11 mouse cellular contexts compared by ENCODE assay signal in the genomic region with DNA sequence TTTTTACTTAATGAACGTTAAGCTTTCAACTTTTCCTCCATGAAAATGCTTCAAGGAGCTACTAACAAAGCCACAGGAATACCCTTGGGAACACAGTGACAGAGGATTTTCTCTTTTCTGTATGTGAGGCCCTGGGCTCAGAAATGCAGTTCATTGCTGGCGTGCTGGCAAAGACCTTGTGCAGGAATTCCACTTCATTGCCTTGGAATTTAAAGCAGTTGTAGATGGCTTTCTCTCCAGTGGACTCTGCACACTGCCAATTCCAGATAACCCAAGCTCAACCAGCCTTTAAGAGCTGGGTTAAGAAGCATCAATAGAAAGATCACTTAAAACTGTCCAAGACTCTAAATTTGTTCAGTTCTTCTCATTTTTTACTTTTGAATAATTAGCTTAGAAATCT. TPM values are rescaled to one million over a fixed set of nuclear protein-coding genes. Genes with fewer than 3 reads are reported as not detected.
DNase-seq lines count a peak whose midpoint lies in the region; ATAC-seq and TF ChIP-seq lines count a peak whose summit lies in the region.
"Had no signal": no experiment of that assay in that cellular context is flagged by ENCODE, and none has a peak within 500 bp of the region (broad histone marks: within the 10 kb centered on the region; RNA-seq: fewer than 3 reads in every experiment).

No protein-coding gene starts in this region.

- TF ChIP-seq POLR2A in cerebellum, adult 2 months (IDR thresholded peaks at IDR 0.05; ENCODE audit: borderline replicate concordance, insufficient read depth, low read length) = no peak
- no peak for TF ChIP-seq POLR2A in brain, embryonic 14.5 days (IDR thresholded peaks at IDR 0.05; ENCODE audit: borderline replicate concordance, extremely low read depth, insufficient read depth, insufficient read length, poor library complexity, severe bottlenecking)

- H3K4me2 ChIP-seq in kidney, embryonic 15.5 days = no peak overlapping the region
- H3K4me2 ChIP-seq in lung, postnatal 0 days (replicated peaks; ENCODE audit: low read depth, low read length) = no peak overlapping the region
- no peak overlapping the region for H3K4me2 ChIP-seq in forebrain, embryonic 13.5 days
- H3K4me2 ChIP-seq in forebrain, embryonic 16.5 days (ENCODE audit: low read length) = no peak overlapping the region
- H3K4me2 ChIP-seq: neural tube, embryonic 15.5 days; stomach, embryonic 15.5 days had no signal

- peaks cover 6% of the 10 kb centered on the region; the same call in 1 of the 2 replicates for H3K4me1 ChIP-seq in cerebellum, adult 2 months (ENCODE audit: control insufficient read depth, insufficient read depth, low read length)
- H3K4me1 ChIP-seq in kidney, embryonic 15.5 days = no peaks in the 10 kb centered on the region
- no peaks in the 10 kb centered on the region for H3K4me1 ChIP-seq in lung, postnatal 0 days (ENCODE audit: insufficient read depth, low read depth, low read length)
- no peaks in the 10 kb centered on the region for H3K4me1 ChIP-seq in forebrain, embryonic 13.5 days
- no peaks in the 10 kb centered on the region for H3K4me1 ChIP-seq in forebrain, embryonic 16.5 days (replicated peaks; ENCODE audit: control insufficient read depth, insufficient read depth, low read length)
- H3K4me1 ChIP-seq: neural tube, embryonic 15.5 days; stomach, embryonic 15.5 days had no signal

- H3K36me3 ChIP-seq in kidney, embryonic 15.5 days = peaks cover 94% of the 10 kb centered on the region
- H3K36me3 ChIP-seq in lung, postnatal 0 days (ENCODE audit: insufficient read depth, low read length) = peaks cover 19% of the 10 kb centered on the region
- H3K36me3 ChIP-seq in forebrain, embryonic 13.5 days (ENCODE audit: poor library complexity, severe bottlenecking) = peaks cover 92% of the 10 kb centered on the region
- peaks cover 38% of the 10 kb centered on the region for H3K36me3 ChIP-seq in forebrain, embryonic 16.5 days (ENCODE audit: control insufficient read depth, insufficient read depth)

- 29% methylated on average over 2 of the region's 2 CpGs for WGBS in cerebellum, adult 2 months
- 84% methylated on average over 2 of the region's 2 CpGs for WGBS in kidney, embryonic 15.5 days
- WGBS in lung, postnatal 0 days = 68% methylated on average over 2 of the region's 2 CpGs
- WGBS in forebrain, embryonic 13.5 days = 86% methylated on average over 2 of the region's 2 CpGs
- 78% methylated on average over 2 of the region's 2 CpGs for WGBS in forebrain, embryonic 16.5 days

- ATAC-seq in kidney, embryonic 15.5 days (replicated peaks; ENCODE audit: low FRiP score) = no peak
- peak; percentile 37; the same call in 1 of the 2 replicates for ATAC-seq in lung, postnatal 0 days
- ATAC-seq in forebrain, embryonic 13.5 days = no peak
- ATAC-seq in forebrain, embryonic 16.5 days = no peak

- DNase-seq in cerebellum, adult 2 months = peak; percentile 43 to 62
- DNase-seq in cerebellum, adult 11 months = no peak
- DNase-seq in kidney, adult 18-20 months = peak; percentile 42
- peak; percentile 23 for DNase-seq in brain, embryonic 14.5 days (ENCODE audit: low read depth)
- DNase-seq in lung, postnatal 0 days (ENCODE audit: low spot score) = peak; percentile 50
- DNase-seq: gastrocnemius, postnatal 25 days had no signal

- TF ChIP-seq CTCF in cerebellum, adult 2 months (IDR thresholded peaks at IDR 0.05; ENCODE audit: borderline replicate concordance, insufficient read depth, low read depth, low read length) = no peak
- TF ChIP-seq CTCF in brain, embryonic 14.5 days (IDR thresholded peaks at IDR 0.05; ENCODE audit: borderline replicate concordance, extremely low read depth, insufficient read depth, insufficient read length) = no peak
- TF ChIP-seq CTCF in lung, postnatal 0 days (IDR thresholded peaks at IDR 0.05) = no peak

- TF ChIP-seq EP300 in lung, postnatal 0 days (IDR thresholded peaks at IDR 0.05) = peak; percentile 62

- no peaks in the 10 kb centered on the region for H3K27me3 ChIP-seq in cerebellum, adult 2 months (ENCODE audit: control insufficient read depth, insufficient read depth, low read length)
- H3K27me3 ChIP-seq in kidney, embryonic 15.5 days = no peaks in the 10 kb centered on the region
- no peaks in the 10 kb centered on the region for H3K27me3 ChIP-seq in lung, postnatal 0 days (replicated peaks; ENCODE audit: insufficient read depth, low read length)
- H3K27me3 ChIP-seq in forebrain, embryonic 13.5 days = no peaks in the 10 kb centered on the region
- H3K27me3 ChIP-seq in forebrain, embryonic 16.5 days (replicated peaks; ENCODE audit: control insufficient read depth, insufficient read depth, low read length) = no peaks in the 10 kb centered on the region
- H3K27me3 ChIP-seq: neural tube, embryonic 15.5 days; stomach, embryonic 15.5 days had no signal

- H3K9me3 ChIP-seq in kidney, embryonic 15.5 days (replicated peaks) = no peaks in the 10 kb centered on the region
- no peaks in the 10 kb centered on the region for H3K9me3 ChIP-seq in lung, postnatal 0 days (ENCODE audit: low read length)
- H3K9me3 ChIP-seq in forebrain, embryonic 13.5 days (replicated peaks) = no peaks in the 10 kb centered on the region
- no peaks in the 10 kb centered on the region for H3K9me3 ChIP-seq in forebrain, embryonic 16.5 days (ENCODE audit: control insufficient read depth, low read length)
- H3K9me3 ChIP-seq: neural tube, embryonic 15.5 days; stomach, embryonic 15.5 days had no signal

- no peak overlapping the region for H3K9ac ChIP-seq in kidney, embryonic 15.5 days
- no peak overlapping the region for H3K9ac ChIP-seq in lung, postnatal 0 days (replicated peaks; ENCODE audit: low read depth)
- H3K9ac ChIP-seq in forebrain, embryonic 13.5 days = no peak overlapping the region
- H3K9ac ChIP-seq in forebrain, embryonic 16.5 days (replicated peaks; ENCODE audit: low read depth, low read length) = no peak overlapping the region
- H3K9ac ChIP-seq: neural tube, embryonic 15.5 days; stomach, embryonic 15.5 days had no signal

- no peak overlapping the region for H3K4me3 ChIP-seq in cerebellum, adult 2 months (replicated peaks; ENCODE audit: insufficient read depth, low read depth, low read length)
- H3K4me3 ChIP-seq in kidney, embryonic 15.5 days (replicated peaks) = no peak overlapping the region
- no peak overlapping the region for H3K4me3 ChIP-seq in lung, postnatal 0 days (ENCODE audit: low read depth, low read length)
- H3K4me3 ChIP-seq in forebrain, embryonic 13.5 days = no peak overlapping the region
- no peak overlapping the region for H3K4me3 ChIP-seq in forebrain, embryonic 16.5 days (replicated peaks; ENCODE audit: low read length)
- H3K4me3 ChIP-seq: neural tube, embryonic 15.5 days; stomach, embryonic 15.5 days had no signal

- H3K27ac ChIP-seq in cerebellum, adult 2 months (ENCODE audit: insufficient read depth, low read length) = no peak overlapping the region
- no peak overlapping the region for H3K27ac ChIP-seq in kidney, embryonic 15.5 days
- no peak overlapping the region for H3K27ac ChIP-seq in lung, postnatal 0 days (ENCODE audit: low read length)
- no peak overlapping the region for H3K27ac ChIP-seq in forebrain, embryonic 13.5 days
- H3K27ac ChIP-seq in forebrain, embryonic 16.5 days (ENCODE audit: low read length) = no peak overlapping the region
- H3K27ac ChIP-seq: neural tube, embryonic 15.5 days; stomach, embryonic 15.5 days had no signal

RNA-seq across cellular contexts. Expression of a gene that starts 32.4 kb away (rescaled TPM):
- 69.7 and 81.2 TPM in 2 replicates for polyA plus RNA-seq in cerebellum, adult 2 months (2012; rRNA removed)
- polyA plus RNA-seq in kidney, embryonic 15.5 days (2015; fragmentation: Nextera tagmentation; extraction: Ambion mirVana) = 178 and 186 TPM in 2 replicates
- polyA plus RNA-seq in brain, embryonic 14.5 days (2012; rRNA removed) = 70.4 and 70.5 TPM in 2 replicates
- 51.9 and 62.6 TPM in 2 replicates for polyA plus RNA-seq in lung, postnatal 0 days (2015; fragmentation: Nextera tagmentation; extraction: Ambion mirVana)
- polyA plus RNA-seq in forebrain, embryonic 13.5 days (2015; fragmentation: Nextera tagmentation; extraction: Ambion mirVana) = 123 and 134 TPM in 2 replicates
- 101 and 112 TPM in 2 replicates for polyA plus RNA-seq in forebrain, embryonic 16.5 days (2015; fragmentation: Nextera tagmentation; extraction: Ambion mirVana)
